Mouse (Mus musculus) testis, adult 10 weeks (tissue): ENCODE data around the gene Tbc1d22a. TPM values are rescaled to one million over a fixed set of nuclear protein-coding genes. Genes with fewer than 3 reads are reported as not detected.

Experiments used
- polyA plus RNA-seq: library from polyadenylated mRNA; stranded (reverse); fragments of 350-450 nt; fragmentation: Illumina TruSeq; extraction: RNeasy Lipid Tissue Mini Kit (QIAGEN cat#74804); gene quantifications from one replicate; pipeline ENCODE4 v1.2.3, GENCODE M21; 2014; ENCODE audit warnings: low read depth, low replicate concordance

The Tbc1d22a gene
- 2.7 TPM for polyA plus RNA-seq

DNA sequence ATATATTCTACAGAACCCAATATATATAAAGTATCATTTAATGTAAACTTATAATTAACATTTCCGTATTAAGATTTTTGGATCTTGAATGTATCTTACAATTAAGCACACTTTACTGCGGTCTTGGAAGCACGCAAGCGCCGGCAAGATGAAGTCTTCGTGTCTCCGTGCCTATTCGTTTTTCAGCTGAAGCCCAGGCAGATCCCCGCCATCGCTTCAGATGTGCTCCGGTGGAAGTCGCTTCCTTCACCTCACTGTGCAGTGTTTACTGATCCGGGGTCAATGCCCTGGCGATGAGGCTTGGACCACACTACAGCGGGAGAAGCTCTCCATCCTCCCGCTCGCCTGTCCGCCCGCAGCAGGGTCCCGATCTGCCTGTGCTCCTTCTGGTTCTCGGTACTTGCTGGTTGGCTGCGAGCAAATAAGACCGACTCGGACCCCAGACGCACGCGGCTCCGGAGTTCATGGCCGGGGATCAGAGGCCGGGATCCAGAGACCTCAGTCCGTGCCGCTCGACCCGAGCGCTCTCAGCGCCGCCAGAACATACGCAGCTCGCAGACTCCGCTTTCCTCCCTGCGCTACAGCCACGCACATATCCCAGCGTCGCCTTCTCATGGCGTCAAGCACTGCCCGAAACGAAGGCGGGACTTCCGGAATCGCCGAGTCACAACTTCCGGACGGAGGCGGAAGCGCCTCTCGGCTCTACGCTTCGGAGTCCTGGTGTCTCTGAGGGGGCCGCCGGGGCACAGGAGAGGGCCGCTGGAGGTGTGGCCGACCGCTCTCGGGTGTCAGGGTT lies at the start of gene Tbc1d22a:
Gene Tbc1d22a (plus strand): TSS at position 707 of the 796 bp plus-strand sequence.

DNA sequence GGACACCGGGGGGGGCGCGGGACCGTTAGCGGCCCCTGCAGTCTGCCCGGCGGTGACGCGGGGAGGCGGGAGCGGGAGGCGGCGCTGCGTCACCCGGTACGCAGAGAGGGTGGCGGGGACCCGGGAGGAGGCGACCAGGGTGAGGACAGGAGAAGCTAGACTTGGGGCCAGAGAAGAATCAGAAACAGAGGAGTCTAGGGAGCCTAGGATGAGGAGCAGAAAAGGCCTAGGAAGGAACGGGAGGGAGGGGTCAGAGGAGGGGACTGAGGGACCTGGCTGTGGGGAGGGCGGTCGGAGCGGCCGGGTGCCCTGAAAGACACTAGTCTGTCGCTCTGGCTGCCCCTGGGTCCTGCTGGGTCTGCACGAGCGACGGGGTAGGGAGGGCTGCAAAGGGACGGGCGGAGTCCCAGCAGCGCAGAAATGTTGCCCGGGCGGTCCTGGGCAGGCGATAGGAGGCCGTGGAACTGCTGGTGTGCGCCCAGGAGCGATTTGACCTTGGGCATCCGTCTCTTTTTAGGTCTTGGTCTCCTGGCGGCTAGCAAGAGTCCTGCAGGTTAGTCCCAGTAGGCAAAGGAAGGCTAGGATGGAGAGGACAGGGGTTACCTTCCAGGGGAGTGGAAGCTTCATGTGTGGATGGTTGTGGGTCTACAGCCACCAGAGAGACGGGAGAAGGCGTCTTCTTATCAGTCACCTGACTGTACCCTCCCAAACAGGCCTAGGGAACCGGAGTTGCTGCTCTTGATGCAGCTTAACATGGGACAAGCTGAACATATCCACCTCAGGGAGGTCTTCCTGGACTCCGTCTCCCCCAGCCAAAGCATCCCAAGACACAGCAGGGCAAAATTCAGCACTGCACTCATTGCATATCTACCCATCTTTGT lies 28.3 kb upstream of the Tbc1d22a start, which contains the start of gene Cerk:
Gene Cerk (minus strand): TSS at position 453 of the 881 bp plus-strand sequence.

Other genes starting within 250 kb of the Tbc1d22a start
- gene Celsr1, start 180.7 kb upstream of the Tbc1d22a start, polyA plus RNA-seq = not detected
- 0.15 TPM for gene Gramd4, start 156.8 kb upstream of the Tbc1d22a start, polyA plus RNA-seq
- gene Cerk, start 28.3 kb upstream of the Tbc1d22a start, polyA plus RNA-seq = 14.6 TPM